Mouse (Mus musculus) hindbrain, embryonic 13.5 days (tissue): ENCODE results near the gene Rxra. TPM values are rescaled to one million over a fixed set of nuclear protein-coding genes. Genes with fewer than 3 reads are reported as not detected.

Experiments
- ATAC-seq: fragments of 200-750 bp; cut with Nextera tagmentation; 2 replicates; pipeline ENCODE4 v1.8.0; 2017; ENCODE audit warnings: moderate TSS enrichment; ENCODE audit not compliant: low FRiP score
- H3K27ac ChIP-seq: fragments of 300-500 bp; sonication (generic); 2 replicates; pipeline ENCODE4 v1.5.1; 2015; ENCODE audit warnings: inconsistent platforms, mild to moderate bottlenecking, moderate library complexity
- H3K27me3 ChIP-seq: fragments of 300-500 bp; sonication (generic); 2 replicates; pipeline ENCODE4 v1.6.1; 2015; ENCODE audit warnings: mild to moderate bottlenecking, inconsistent platforms
- H3K36me3 ChIP-seq: fragments of 300-500 bp; sonication (generic); 2 replicates; pipeline ENCODE4 v1.6.1; 2015; ENCODE audit warnings: mild to moderate bottlenecking, inconsistent platforms
- H3K4me1 ChIP-seq: fragments of 300-500 bp; sonication (generic); replicated peaks from 2 replicates; pipeline ENCODE4 v1.6.1; 2015; ENCODE audit warnings: inconsistent platforms
- H3K4me2 ChIP-seq: fragments of 300-500 bp; sonication (generic); 2 replicates; pipeline ENCODE4 v1.6.1; 2015; ENCODE audit warnings: inconsistent platforms, mild to moderate bottlenecking, moderate library complexity
- H3K4me3 ChIP-seq: fragments of 300-500 bp; sonication (generic); 2 replicates; pipeline ENCODE4 v1.5.1; 2015; ENCODE audit warnings: mild to moderate bottlenecking, inconsistent platforms
- H3K9ac ChIP-seq: fragments of 300-500 bp; sonication (generic); 2 replicates; pipeline ENCODE4 v1.6.1; 2015; ENCODE audit warnings: mild to moderate bottlenecking, inconsistent platforms
- H3K9me3 ChIP-seq: fragments of 300-500 bp; sonication (generic); 2 replicates; pipeline ENCODE4 v1.6.1; 2016; ENCODE audit warnings: inconsistent platforms
- WGBS: fragments of 180-500 bp; shearing (Covaris S2); methylation state at CpG from one replicate; pipeline ENCODE4 v1.1.7; 2015; 5-methylcytosine and 5-hydroxymethylcytosine counted together
- polyA plus RNA-seq: library from polyadenylated mRNA; unstranded; fragments of >200 nt; fragmentation: Nextera tagmentation; extraction: Ambion mirVana; gene quantifications from 2 replicates; pipeline ENCODE4 v1.2.1, GENCODE M21; 2015

Rxra gene
- polyA plus RNA-seq, 1 experiment from 2014 or later, result 4.7 TPM

GRCm38 (mm10) chr2:27710871-27711382 lies 34.7 kb downstream of the Rxra start:
- Histone ChIP-seq H3K4me3 (no peak overlapping the region), H3K36me3 (no peaks in the 10 kb centered on the region), H3K4me1 (peaks cover 48% of the 10 kb centered on the region), H3K4me2 (no peak overlapping the region), H3K9me3 (no peaks in the 10 kb centered on the region), H3K27ac (no peak overlapping the region), H3K27me3 (no peaks in the 10 kb centered on the region), H3K9ac (no peak overlapping the region)
- ATAC-seq, result no peak
- WGBS, result 64% methylated on average over 3 of the region's 3 CpGs

DNA sequence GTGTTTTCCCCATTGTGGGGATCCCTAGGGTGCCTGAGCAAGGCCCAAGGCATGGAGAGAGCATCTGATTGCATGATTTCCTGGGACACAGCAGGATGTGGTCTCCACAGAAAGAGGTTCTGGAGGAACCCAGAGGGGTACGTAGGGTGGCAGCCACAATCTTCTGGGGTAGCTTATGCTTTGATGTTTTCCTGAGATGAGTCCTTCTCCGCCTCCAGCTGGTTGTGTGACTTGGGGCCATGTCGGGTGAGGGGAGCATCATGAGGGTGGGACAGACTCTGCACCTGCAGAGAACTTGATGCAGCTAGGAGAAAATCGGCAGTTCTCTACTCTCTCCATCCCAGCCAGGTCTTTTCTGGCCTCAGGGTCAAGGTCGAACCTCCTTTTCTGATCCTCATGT lies 36.4 kb downstream of the Rxra start:
- H3K4me1 ChIP-seq, result peaks cover 65% of the 10 kb centered on the region
- H3K27me3 ChIP-seq, result no peaks in the 10 kb centered on the region
- H3K4me2 ChIP-seq, result no peak overlapping the region
- no peaks in the 10 kb centered on the region for H3K9me3 ChIP-seq
- 92% methylated on average over 5 of the region's 5 CpGs for WGBS
- no peaks in the 10 kb centered on the region for H3K36me3 ChIP-seq
- no peak overlapping the region for H3K4me3 ChIP-seq
- H3K27ac ChIP-seq, result no peak overlapping the region
- ATAC-seq, result no peak
- H3K9ac ChIP-seq, result no peak overlapping the region

- Histone ChIP-seq H3K27ac (no peak overlapping the region), H3K4me1 (peaks cover 73% of the 10 kb centered on the region)
- WGBS, result 99% methylated on average over 3 of the region's 3 CpGs
These were observed 37.1 kb downstream of the Rxra start for GRCm38 (mm10) chr2:27713378-27713777.

GRCm38 (mm10) chr2:27714131-27714530 lies 37.9 kb downstream of the Rxra start:
- ATAC-seq, result no peak
- Histone ChIP-seq H3K4me2 (no peak overlapping the region), H3K4me3 (no peak overlapping the region), H3K9me3 (no peaks in the 10 kb centered on the region), H3K36me3 (no peaks in the 10 kb centered on the region), H3K27me3 (no peaks in the 10 kb centered on the region), H3K9ac (no peak overlapping the region), H3K4me1 (peaks cover 80% of the 10 kb centered on the region), H3K27ac (no peak overlapping the region)
- 83% methylated on average over 5 of the region's 5 CpGs for WGBS

More at GRCm38 (mm10) chr2:27713378-27713777, 37.1 kb downstream of the Rxra start:
- Histone ChIP-seq H3K9me3 (no peaks in the 10 kb centered on the region), H3K4me3 (no peak overlapping the region), H3K36me3 (no peaks in the 10 kb centered on the region), H3K27me3 (no peaks in the 10 kb centered on the region), H3K9ac (no peak overlapping the region), H3K4me2 (no peak overlapping the region)
- no peak for ATAC-seq

- H3K4me3 ChIP-seq, result no peak overlapping the region
- H3K4me1 ChIP-seq, result peaks cover 86% of the 10 kb centered on the region
These were observed 39.0 kb downstream of the Rxra start for GRCm38 (mm10) chr2:27715221-27715620.

GRCm38 (mm10) chr2:27716339-27716738 lies 40.1 kb downstream of the Rxra start:
- Histone ChIP-seq H3K27me3 (no peaks in the 10 kb centered on the region), H3K4me2 (no peak overlapping the region), H3K9me3 (no peaks in the 10 kb centered on the region), H3K9ac (no peak overlapping the region), H3K27ac (no peak overlapping the region), H3K36me3 (no peaks in the 10 kb centered on the region), H3K4me3 (no peak overlapping the region), H3K4me1 (peaks cover 75% of the 10 kb centered on the region)
- no peak for ATAC-seq
- WGBS, result 77% methylated on average over 3 of the region's 3 CpGs

More at GRCm38 (mm10) chr2:27715221-27715620, 39.0 kb downstream of the Rxra start:
- no peak overlapping the region for H3K9ac ChIP-seq
- H3K4me2 ChIP-seq, result no peak overlapping the region
- H3K27ac ChIP-seq, result no peak overlapping the region
- 89% methylated on average over 4 of the region's 4 CpGs for WGBS
- H3K27me3 ChIP-seq, result no peaks in the 10 kb centered on the region
- no peaks in the 10 kb centered on the region for H3K9me3 ChIP-seq
- H3K36me3 ChIP-seq, result no peaks in the 10 kb centered on the region
- no peak for ATAC-seq

DNA sequence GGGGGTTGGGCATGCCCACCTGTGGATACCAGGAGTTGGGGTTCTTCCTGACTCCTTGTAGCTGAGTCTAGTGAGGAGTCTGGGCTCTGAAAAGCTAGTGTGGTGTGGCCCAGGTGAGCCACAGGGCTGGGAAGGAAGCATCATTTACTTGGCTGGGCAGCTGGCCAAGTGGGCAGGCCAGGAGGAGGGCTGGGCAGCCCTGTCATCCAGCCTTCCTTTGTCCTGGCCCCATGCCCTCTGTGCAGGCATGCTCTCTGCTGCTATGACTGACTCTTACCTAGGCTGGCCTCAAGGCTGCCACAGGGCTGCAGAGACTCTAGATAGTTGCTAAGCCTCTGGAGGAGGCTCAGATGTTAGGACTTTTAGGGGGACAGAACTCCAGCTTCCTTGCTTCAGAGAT lies 42.0 kb downstream of the Rxra start:
- no peak overlapping the region for H3K27ac ChIP-seq
- no peak overlapping the region for H3K9ac ChIP-seq
- no peak overlapping the region for H3K4me3 ChIP-seq
- no peaks in the 10 kb centered on the region for H3K9me3 ChIP-seq
- no peaks in the 10 kb centered on the region for H3K27me3 ChIP-seq
- H3K4me2 ChIP-seq, result no peak overlapping the region
- 0 out of 2 replicates have a peak, but pooled peaks have one; percentile 41 for ATAC-seq
- H3K4me1 ChIP-seq, result peaks cover 61% of the 10 kb centered on the region
- no peaks in the 10 kb centered on the region for H3K36me3 ChIP-seq

DNA sequence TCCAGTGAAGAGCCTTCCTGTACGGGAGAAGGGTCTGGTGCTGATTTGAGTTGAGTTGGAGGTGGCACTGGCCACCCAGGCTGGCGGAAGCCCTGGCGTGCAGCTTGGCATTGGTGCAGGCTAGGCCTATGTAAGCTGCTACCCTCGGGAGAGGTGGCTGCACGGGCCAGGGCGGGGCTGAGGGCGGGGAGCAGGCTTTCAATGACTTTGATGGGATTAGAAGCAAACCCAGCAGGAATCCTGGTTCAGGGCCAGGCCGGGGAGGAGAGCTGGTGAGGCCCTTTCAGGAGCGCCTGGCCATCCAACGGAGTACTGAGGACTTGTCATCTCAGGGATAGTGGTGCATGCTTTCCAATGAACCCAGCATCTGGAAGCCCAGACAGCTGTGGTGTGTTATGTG lies 43.4 kb downstream of the Rxra start:
- Histone ChIP-seq H3K9ac (no peak overlapping the region), H3K4me3 (no peak overlapping the region), H3K9me3 (no peaks in the 10 kb centered on the region), H3K4me1 (peaks cover 58% of the 10 kb centered on the region), H3K4me2 (no peak overlapping the region), H3K27me3 (no peaks in the 10 kb centered on the region), H3K27ac (no peak overlapping the region), H3K36me3 (no peaks in the 10 kb centered on the region)
- WGBS, result 32% methylated on average over 10 of the region's 10 CpGs
- no peak for ATAC-seq

- Histone ChIP-seq H3K9me3 (no peaks in the 10 kb centered on the region), H3K27me3 (no peaks in the 10 kb centered on the region), H3K27ac (no peak overlapping the region), H3K4me1 (peaks cover 39% of the 10 kb centered on the region), H3K9ac (no peak overlapping the region), H3K4me2 (no peak overlapping the region), H3K4me3 (no peak overlapping the region), H3K36me3 (no peaks in the 10 kb centered on the region)
- 93% methylated on average over 4 of the region's 4 CpGs for WGBS
- ATAC-seq, result no peak
These were observed 45.4 kb downstream of the Rxra start for GRCm38 (mm10) chr2:27721611-27722010.

DNA sequence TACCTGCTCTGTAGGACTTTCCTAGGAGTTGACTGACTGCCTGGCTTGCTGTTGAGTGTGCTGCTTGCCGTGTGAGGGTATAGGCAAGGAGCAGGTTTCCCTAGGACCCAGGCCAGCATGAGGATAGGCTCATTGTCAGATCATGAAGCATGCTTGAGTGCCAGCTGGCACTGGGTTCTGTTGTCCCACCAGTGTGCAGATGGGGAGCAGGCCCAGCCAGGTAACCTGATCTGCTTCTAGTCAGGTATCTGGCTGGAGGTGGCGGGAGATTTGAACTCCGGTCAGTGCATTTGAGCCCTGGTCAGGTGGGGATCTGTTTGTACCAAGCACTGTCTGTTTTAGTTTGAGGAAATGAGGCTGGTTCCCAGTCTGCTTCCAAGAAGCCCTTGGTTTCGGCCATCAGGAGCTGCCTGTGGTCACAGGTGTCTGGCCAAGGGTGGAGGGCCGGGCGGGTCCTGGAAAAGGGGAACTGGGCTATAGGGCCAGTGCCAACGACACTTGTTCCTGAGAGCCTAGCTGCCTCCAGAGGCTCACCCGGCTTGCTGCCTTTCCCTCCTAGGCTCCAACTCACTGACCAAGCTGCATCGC lies 48.6 kb downstream of the Rxra start:
- no peak overlapping the region for H3K4me2 ChIP-seq
- no peaks in the 10 kb centered on the region for H3K36me3 ChIP-seq
- no peaks in the 10 kb centered on the region for H3K9me3 ChIP-seq
- no peak overlapping the region for H3K27ac ChIP-seq
- H3K4me3 ChIP-seq, result no peak overlapping the region
- no peak for ATAC-seq
- no peak overlapping the region for H3K9ac ChIP-seq
- H3K27me3 ChIP-seq, result no peaks in the 10 kb centered on the region
- 92% methylated on average over 9 of the region's 9 CpGs for WGBS
- H3K4me1 ChIP-seq, result peaks cover 31% of the 10 kb centered on the region

- 62% methylated on average over 14 of the region's 14 CpGs for WGBS
- Histone ChIP-seq H3K27me3 (no peaks in the 10 kb centered on the region), H3K9ac (0 out of 2 replicates have a peak overlapping the region, but pooled peaks have one; percentile 8), H3K4me2 (no peak overlapping the region), H3K36me3 (no peaks in the 10 kb centered on the region), H3K27ac (no peak overlapping the region), H3K4me3 (no peak overlapping the region), H3K9me3 (no peaks in the 10 kb centered on the region), H3K4me1 (peaks cover 47% of the 10 kb centered on the region)
- no peak for ATAC-seq
These were observed 52.0 kb downstream of the Rxra start for GRCm38 (mm10) chr2:27727994-27728854.

DNA sequence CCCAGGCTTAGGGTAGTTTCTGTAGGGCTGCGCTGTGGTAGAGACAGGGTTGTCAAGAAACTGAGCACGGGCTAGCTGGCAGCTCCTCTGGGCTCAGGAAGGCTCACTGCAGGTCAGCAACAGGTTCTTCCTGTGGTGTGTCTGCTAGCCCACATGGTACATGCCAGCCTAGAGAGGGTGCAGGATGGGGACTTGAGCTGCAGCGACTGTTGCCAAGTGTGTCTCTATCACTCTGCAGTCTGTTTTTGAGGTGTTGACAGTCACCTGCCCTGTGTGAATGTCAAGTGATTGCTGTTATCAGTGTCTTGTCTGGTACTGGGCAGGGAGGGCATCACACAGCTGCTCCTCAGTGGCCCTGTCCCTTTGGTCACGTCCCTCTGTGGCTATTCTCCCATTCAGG lies 52.8 kb downstream of the Rxra start:
- no peak for ATAC-seq
- no peak overlapping the region for H3K9ac ChIP-seq
- H3K4me2 ChIP-seq, result no peak overlapping the region
- H3K4me1 ChIP-seq, result peaks cover 54% of the 10 kb centered on the region
- 83% methylated on average over 4 of the region's 4 CpGs for WGBS
- no peaks in the 10 kb centered on the region for H3K9me3 ChIP-seq
- no peaks in the 10 kb centered on the region for H3K27me3 ChIP-seq
- H3K27ac ChIP-seq, result no peak overlapping the region
- H3K4me3 ChIP-seq, result no peak overlapping the region
- H3K36me3 ChIP-seq, result no peaks in the 10 kb centered on the region
